Mouse (Mus musculus) liver, embryonic 11.5 days (tissue): Measurements from ENCODE around the gene Cd109. TPM values are rescaled to one million over a fixed set of nuclear protein-coding genes. Genes with fewer than 3 reads are reported as not detected.

Experiments
- ATAC-seq: fragments of 200-750 bp; cut with Nextera tagmentation; replicated peaks from 2 replicates; pipeline ENCODE4 v1.8.0; 2017; ENCODE audit warnings: moderate number of reproducible peaks, mild to moderate bottlenecking, moderate TSS enrichment, moderate library complexity; ENCODE audit not compliant: low FRiP score
- DNase-seq: peaks from one replicate; pipeline ENCODE4 v3.0.0-alpha.2; 2017; ENCODE audit warnings: low spot score
- H3K27ac ChIP-seq: fragments of 300-500 bp; sonication (generic); 2 replicates; pipeline ENCODE4 v1.5.1; 2014; ENCODE audit warnings: mild to moderate bottlenecking, low read depth, low read length, control low read depth
- H3K27me3 ChIP-seq: fragments of 300-500 bp; sonication (generic); replicated peaks from 2 replicates; pipeline ENCODE4 v1.6.1; 2014; ENCODE audit warnings: low read length, mixed read lengths; ENCODE audit not compliant: control insufficient read depth, insufficient read depth
- H3K36me3 ChIP-seq: fragments of 300-500 bp; sonication (generic); 2 replicates; pipeline ENCODE4 v1.6.1; 2014; ENCODE audit warnings: mild to moderate bottlenecking, low read length, moderate library complexity, mixed read lengths; ENCODE audit not compliant: control insufficient read depth, insufficient read depth
- H3K4me1 ChIP-seq: fragments of 300-500 bp; sonication (generic); replicated peaks from 2 replicates; pipeline ENCODE4 v1.6.1; 2014; ENCODE audit warnings: low read length, mixed read lengths; ENCODE audit not compliant: control insufficient read depth, insufficient read depth
- H3K4me2 ChIP-seq: fragments of 300-500 bp; sonication (generic); 2 replicates; pipeline ENCODE4 v1.6.1; 2014; ENCODE audit warnings: mild to moderate bottlenecking, control low read depth, moderate library complexity
- H3K4me3 ChIP-seq: fragments of 300-500 bp; sonication (generic); 2 replicates; pipeline ENCODE4 v1.5.1; 2014; ENCODE audit warnings: low read depth, low read length, control low read depth
- H3K9ac ChIP-seq: fragments of 300-500 bp; sonication (generic); 2 replicates; pipeline ENCODE4 v1.6.1; 2014; ENCODE audit warnings: low read depth, low read length, control low read depth
- H3K9me3 ChIP-seq: fragments of 300-500 bp; sonication (generic); 2 replicates; pipeline ENCODE4 v1.6.1; 2016; ENCODE audit warnings: low read length, inconsistent platforms, mixed read lengths; ENCODE audit not compliant: control insufficient read depth
- WGBS: fragments of 180-500 bp; shearing (Covaris S2); extraction: QIAGEN DNeasy Blood & Tissue Kit; methylation state at CpG from one replicate; pipeline ENCODE4 v1.1.7; 2014; 5-methylcytosine and 5-hydroxymethylcytosine counted together
- polyA plus RNA-seq: library from polyadenylated mRNA; unstranded; fragments of >200 nt; fragmentation: Nextera tagmentation; extraction: Ambion mirVana; gene quantifications from 2 replicates; pipeline ENCODE4 v1.2.1, GENCODE M21; 2014

The Cd109 gene
- polyA plus RNA-seq, 1 experiment from 2014 or later, result 0.82 TPM

DNA sequence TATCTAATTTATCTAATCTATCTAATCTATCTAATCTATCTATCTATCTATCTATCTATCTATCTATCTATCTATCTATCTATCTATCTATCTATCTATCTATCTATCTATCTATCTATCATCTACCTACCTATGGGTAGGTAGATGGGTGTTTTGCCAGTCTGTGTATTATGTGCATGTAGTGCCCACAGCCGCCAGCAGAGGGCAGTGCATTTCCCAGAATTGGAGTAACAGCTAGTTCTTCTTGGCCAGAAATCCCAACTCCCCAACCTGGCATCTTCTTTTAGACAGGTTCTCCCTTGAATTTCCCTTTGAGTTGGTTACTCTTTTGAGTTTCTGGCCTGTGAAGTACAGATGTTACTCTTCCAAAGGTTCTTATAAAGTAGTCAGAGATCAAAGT lies 85.3 kb downstream of the Cd109 start:
- H3K27ac ChIP-seq, result no peak overlapping the region
- DNase-seq, result peak; percentile 47
- ATAC-seq, result no peak
- WGBS, result 7% methylated on average over 1 of the region's 1 CpGs
- no peaks in the 10 kb centered on the region for H3K9me3 ChIP-seq
- H3K36me3 ChIP-seq, result no peaks in the 10 kb centered on the region
- H3K4me2 ChIP-seq, result no peak overlapping the region
- H3K4me3 ChIP-seq, result no peak overlapping the region
- no peak overlapping the region for H3K9ac ChIP-seq
- no peaks in the 10 kb centered on the region for H3K4me1 ChIP-seq
- no peaks in the 10 kb centered on the region for H3K27me3 ChIP-seq

DNA sequence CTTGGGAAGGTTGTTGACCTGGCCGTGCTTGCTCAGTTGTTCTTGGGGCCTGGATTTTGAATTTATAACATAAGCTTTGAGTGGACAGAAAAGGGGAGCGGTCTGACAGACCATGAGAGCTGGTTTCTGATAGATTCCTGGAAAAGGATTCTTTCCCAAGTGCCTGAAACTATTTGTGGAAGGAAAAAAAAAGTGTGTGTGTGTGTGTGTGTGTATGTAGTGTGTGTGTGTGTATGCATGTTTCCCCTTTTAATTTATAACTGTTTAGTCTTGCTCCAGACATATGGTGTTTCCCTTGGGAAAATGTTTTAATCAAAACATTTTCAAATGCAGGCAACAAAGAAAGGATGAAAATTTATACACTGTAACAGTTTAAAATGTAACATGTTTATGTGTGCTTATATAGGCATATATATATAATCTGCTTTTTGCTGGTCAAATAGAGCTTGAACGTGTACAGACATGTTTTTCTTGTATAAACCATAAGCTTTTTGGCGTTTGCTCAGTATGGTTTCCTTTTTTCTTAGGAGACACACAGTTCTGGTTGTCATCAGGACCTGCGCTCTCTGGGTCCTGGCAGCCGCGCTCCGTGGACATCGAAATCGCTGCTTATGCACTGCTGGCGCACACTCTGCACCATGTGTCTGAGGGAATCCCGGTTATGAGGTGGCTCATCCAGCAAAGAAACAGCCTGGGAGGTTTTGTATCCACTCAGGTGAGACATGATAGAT lies 87.3 kb downstream of the Cd109 start:
- H3K27ac ChIP-seq, result no peak overlapping the region
- no peak for DNase-seq
- H3K27me3 ChIP-seq, result no peaks in the 10 kb centered on the region
- H3K9ac ChIP-seq, result no peak overlapping the region
- H3K4me3 ChIP-seq, result no peak overlapping the region
- 85% methylated on average over 12 of the region's 12 CpGs for WGBS
- no peak for ATAC-seq
- H3K4me1 ChIP-seq, result no peaks in the 10 kb centered on the region
- H3K9me3 ChIP-seq, result no peaks in the 10 kb centered on the region
- no peaks in the 10 kb centered on the region for H3K36me3 ChIP-seq
- no peak overlapping the region for H3K4me2 ChIP-seq

- Histone ChIP-seq H3K27ac (no peak overlapping the region), H3K4me2 (no peak overlapping the region), H3K9ac (no peak overlapping the region), H3K27me3 (no peaks in the 10 kb centered on the region), H3K4me3 (no peak overlapping the region), H3K4me1 (no peaks in the 10 kb centered on the region), H3K9me3 (no peaks in the 10 kb centered on the region), H3K36me3 (no peaks in the 10 kb centered on the region)
- ATAC-seq (no peak), DNase-seq (no peak)
- 70% methylated on average over 6 of the region's 6 CpGs for WGBS
Measured at GRCm38 (mm10) chr9:78720888-78721798, 105.8 kb downstream of the Cd109 start.

DNA sequence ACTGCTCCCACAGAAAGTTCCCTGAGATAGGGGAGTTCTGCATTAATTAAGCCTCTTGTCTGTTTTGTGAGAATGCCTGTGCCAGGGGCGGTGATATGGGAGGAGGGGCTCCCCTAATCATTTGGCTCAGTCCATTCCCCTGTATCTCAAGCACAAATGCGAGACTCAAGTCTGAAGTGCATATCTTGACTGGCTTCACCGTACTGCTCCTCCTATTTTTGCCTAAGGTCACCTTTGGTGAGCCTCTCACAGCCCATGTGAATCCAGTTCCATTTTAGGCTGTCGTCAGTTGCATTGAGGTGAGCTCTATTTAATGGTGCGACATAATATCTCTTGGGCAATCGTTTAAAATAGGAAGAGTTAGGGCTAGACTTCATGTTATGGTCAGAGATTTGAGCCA lies 116.6 kb downstream of the Cd109 start:
- no peak overlapping the region for H3K4me3 ChIP-seq
- WGBS, result 54% methylated on average over 6 of the region's 6 CpGs
- H3K4me1 ChIP-seq, result no peaks in the 10 kb centered on the region
- H3K9me3 ChIP-seq, result no peaks in the 10 kb centered on the region
- H3K4me2 ChIP-seq, result no peak overlapping the region
- H3K36me3 ChIP-seq, result no peaks in the 10 kb centered on the region
- DNase-seq (no peak), ATAC-seq (no peak)
- H3K9ac ChIP-seq, result no peak overlapping the region
- H3K27me3 ChIP-seq, result no peaks in the 10 kb centered on the region
- no peak overlapping the region for H3K27ac ChIP-seq

DNA sequence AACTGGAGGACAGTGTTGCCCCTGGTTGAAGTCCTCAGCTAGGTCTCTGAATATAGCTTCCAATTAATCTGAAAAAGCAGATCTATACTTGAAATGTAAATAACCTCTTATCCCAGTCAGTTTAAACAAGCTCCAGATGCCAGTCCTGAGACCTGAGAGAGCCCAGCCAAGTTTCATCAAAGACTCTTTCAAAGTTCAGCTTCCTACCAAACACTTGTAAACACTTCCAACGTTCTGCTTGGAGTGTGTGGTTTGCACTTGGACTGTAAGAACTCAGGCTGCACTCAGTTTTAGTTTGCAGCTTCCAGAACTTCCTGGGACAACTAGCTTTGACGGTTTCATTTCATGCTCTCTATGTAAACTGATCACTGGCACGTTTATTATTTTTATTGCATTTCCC lies 120.2 kb downstream of the Cd109 start:
- ATAC-seq (no peak), DNase-seq (no peak)
- H3K4me3 ChIP-seq, result no peak overlapping the region
- no peak overlapping the region for H3K4me2 ChIP-seq
- no peaks in the 10 kb centered on the region for H3K4me1 ChIP-seq
- H3K27me3 ChIP-seq, result no peaks in the 10 kb centered on the region
- H3K36me3 ChIP-seq, result no peaks in the 10 kb centered on the region
- no peaks in the 10 kb centered on the region for H3K9me3 ChIP-seq
- H3K27ac ChIP-seq, result no peak overlapping the region
- no peak overlapping the region for H3K9ac ChIP-seq
- 54% methylated on average over 3 of the region's 3 CpGs for WGBS

DNA sequence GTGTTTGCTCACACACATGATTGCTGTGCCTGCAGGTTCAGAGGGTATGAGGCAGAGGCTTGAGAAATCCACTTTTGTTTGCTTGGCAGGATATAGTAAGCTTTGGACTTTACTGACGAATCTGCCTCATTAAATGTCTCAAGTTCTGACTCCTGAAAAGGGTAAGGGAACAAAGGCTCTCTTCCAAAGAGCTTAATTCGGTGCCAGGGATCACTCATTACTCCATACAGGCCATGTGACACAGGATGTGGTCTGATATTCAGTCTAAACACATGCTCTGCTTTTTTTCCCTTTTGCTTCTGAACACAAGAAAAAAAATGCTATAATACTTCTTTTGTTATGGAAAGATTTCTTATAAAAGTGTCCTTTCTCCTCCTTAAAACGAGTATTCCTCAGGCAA lies 126.7 kb downstream of the Cd109 start:
- Histone ChIP-seq H3K4me3 (no peak overlapping the region), H3K4me2 (no peak overlapping the region), H3K4me1 (no peaks in the 10 kb centered on the region), H3K9ac (no peak overlapping the region), H3K27ac (no peak overlapping the region), H3K36me3 (no peaks in the 10 kb centered on the region), H3K27me3 (no peaks in the 10 kb centered on the region), H3K9me3 (no peaks in the 10 kb centered on the region)
- no peak for DNase-seq
- WGBS, result 59% methylated on average over 3 of the region's 3 CpGs
- ATAC-seq, result no peak

GRCm38 (mm10) chr9:78750246-78750645 lies 134.9 kb downstream of the Cd109 start:
- Histone ChIP-seq H3K4me1 (no peaks in the 10 kb centered on the region), H3K27me3 (no peaks in the 10 kb centered on the region), H3K36me3 (no peaks in the 10 kb centered on the region), H3K9me3 (no peaks in the 10 kb centered on the region), H3K27ac (no peak overlapping the region), H3K9ac (no peak overlapping the region), H3K4me3 (no peak overlapping the region), H3K4me2 (no peak overlapping the region)
- DNase-seq (no peak), ATAC-seq (no peak)
- WGBS, result 69% methylated on average over 3 of the region's 3 CpGs
